Mouse (Mus musculus): Measurements from ENCODE around the gene Olfr1118.
"Not testable (repeated sequence)": the region's sequence is repeated elsewhere in the genome, so short reads cannot be mapped to it uniquely, and the experiment has no call there.

Gene Olfr1118

GRCm38 (mm10) chr2:87307281-87307680 lies at the start of gene Olfr1118:
Olfr1118 (plus strand) TSS chr2:87307581.
- DNase-seq (ENCODE audit: low spot score), result no peak

- DNase-seq (ENCODE audit: low spot score), result no peak
These were observed 40.1 kb upstream of the Olfr1118 start, which contains the start of gene Olfr1116 for GRCm38 (mm10) chr2:87267234-87267633. Olfr1116 (plus strand) TSS chr2:87267534.

- not testable (repeated sequence) for DNase-seq (ENCODE audit: low spot score)
These were observed 13.4 kb upstream of the Olfr1118 start for GRCm38 (mm10) chr2:87293977-87294376.

- no peak for DNase-seq (ENCODE audit: low spot score)
These were observed 47.1 kb downstream of the Olfr1118 start, which contains the start of gene Olfr1120 for GRCm38 (mm10) chr2:87354515-87354914. Olfr1120 (plus strand) TSS chr2:87354815.

GRCm38 (mm10) chr2:87360121-87360520 lies 52.7 kb downstream of the Olfr1118 start:
- DNase-seq (ENCODE audit: low spot score), result not testable (repeated sequence)

All from ovary, postnatal 10 days (tissue).